Mouse (Mus musculus) forebrain, embryonic 16.5 days (tissue): ENCODE measurements around the gene Csf1. TPM values are rescaled to one million over a fixed set of nuclear protein-coding genes. Genes with fewer than 3 reads are reported as not detected.

Experiments used
- ATAC-seq: fragments of 200-750 bp; cut with Nextera tagmentation; 2 replicates; pipeline ENCODE4 v1.8.0; 2017; ENCODE audit warnings: mild to moderate bottlenecking, moderate library complexity
- H3K27ac ChIP-seq: fragments of 300-500 bp; sonication (generic); 2 replicates; pipeline ENCODE4 v1.5.1; 2014; ENCODE audit warnings: low read length, control low read depth
- H3K27me3 ChIP-seq: fragments of 300-500 bp; sonication (generic); replicated peaks from 2 replicates; pipeline ENCODE4 v1.6.1; 2014; ENCODE audit warnings: low read length; ENCODE audit not compliant: control insufficient read depth, insufficient read depth
- H3K36me3 ChIP-seq: fragments of 300-500 bp; sonication (generic); 2 replicates; pipeline ENCODE4 v1.6.1; 2014; ENCODE audit not compliant: control insufficient read depth, insufficient read depth
- H3K4me1 ChIP-seq: fragments of 300-500 bp; sonication (generic); replicated peaks from 2 replicates; pipeline ENCODE4 v1.6.1; 2014; ENCODE audit warnings: low read length; ENCODE audit not compliant: control insufficient read depth, insufficient read depth
- H3K4me2 ChIP-seq: fragments of 300-500 bp; sonication (generic); 2 replicates; pipeline ENCODE4 v1.6.1; 2014; ENCODE audit warnings: mild to moderate bottlenecking, low read length, control low read depth
- H3K4me3 ChIP-seq: fragments of 300-500 bp; sonication (generic); replicated peaks from 2 replicates; pipeline ENCODE4 v1.5.1; 2014; ENCODE audit warnings: mild to moderate bottlenecking, low read length, control low read depth
- H3K9ac ChIP-seq: fragments of 300-500 bp; sonication (generic); replicated peaks from 2 replicates; pipeline ENCODE4 v1.6.1; 2014; ENCODE audit warnings: low read depth, low read length, control low read depth
- H3K9me3 ChIP-seq: fragments of 300-500 bp; sonication (generic); 2 replicates; pipeline ENCODE4 v1.6.1; 2016; ENCODE audit warnings: low read length; ENCODE audit not compliant: control insufficient read depth
- WGBS: fragments of 180-500 bp; shearing (Covaris S2); extraction: QIAGEN DNeasy Blood & Tissue Kit; methylation state at CpG from one replicate; pipeline ENCODE4 v1.1.7; 2014; 5-methylcytosine and 5-hydroxymethylcytosine counted together
- polyA plus RNA-seq: library from polyadenylated mRNA; unstranded; fragments of >200 nt; fragmentation: Nextera tagmentation; extraction: Ambion mirVana; gene quantifications from 2 replicates; pipeline ENCODE4 v1.2.1, GENCODE M21; 2015

The Csf1 gene
- polyA plus RNA-seq, 1 experiment from 2014 or later = 7.3 TPM

DNA sequence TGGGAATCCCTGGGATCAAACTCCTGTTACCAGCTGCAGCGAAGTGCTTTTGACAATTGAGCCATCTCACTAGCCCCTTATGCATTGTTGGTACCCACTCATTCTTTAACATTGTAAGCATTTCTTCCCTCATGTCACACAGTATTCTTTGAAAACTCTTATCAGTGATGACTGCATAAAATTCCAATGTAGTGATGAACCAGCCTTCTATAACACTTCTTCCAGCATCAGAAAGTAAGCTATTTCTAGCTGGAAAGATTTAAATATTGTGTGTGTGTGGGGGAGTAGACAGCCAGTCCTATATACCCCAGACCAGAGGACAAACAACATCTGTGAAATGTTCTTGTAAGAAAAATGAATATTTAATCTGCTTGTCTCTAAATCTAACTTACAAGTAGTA lies 26.9 kb downstream of the Csf1 start:
- Histone ChIP-seq H3K4me2 (no peak overlapping the region), H3K27me3 (no peaks in the 10 kb centered on the region), H3K4me1 (no peaks in the 10 kb centered on the region), H3K27ac (no peak overlapping the region), H3K4me3 (no peak overlapping the region), H3K36me3 (no peaks in the 10 kb centered on the region), H3K9me3 (no peaks in the 10 kb centered on the region), H3K9ac (no peak overlapping the region)
- WGBS = 91% methylated on average over 1 of the region's 1 CpGs
- ATAC-seq = no peak

DNA sequence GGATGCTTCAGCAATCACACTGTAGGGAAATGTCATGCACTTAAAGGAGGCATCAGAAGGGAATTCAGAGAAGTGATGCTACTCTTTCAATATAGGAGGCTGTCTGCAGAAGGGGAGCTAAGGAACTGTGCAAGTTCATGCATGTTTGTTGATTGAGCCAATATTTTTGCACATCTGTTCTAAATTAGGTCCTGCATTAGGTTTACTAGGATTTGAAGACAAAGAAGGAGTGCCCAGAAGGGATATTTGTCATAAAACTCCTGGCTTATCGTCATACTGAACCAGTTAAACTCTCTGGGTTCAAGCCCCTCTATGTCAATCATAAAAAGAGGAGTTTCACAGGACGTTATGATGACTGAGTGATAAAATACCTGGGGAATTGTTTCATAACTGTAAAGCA lies 30.0 kb downstream of the Csf1 start:
- 78% methylated on average over 2 of the region's 2 CpGs for WGBS
- Histone ChIP-seq H3K4me1 (no peaks in the 10 kb centered on the region), H3K36me3 (no peaks in the 10 kb centered on the region), H3K4me3 (no peak overlapping the region), H3K27me3 (no peaks in the 10 kb centered on the region), H3K9me3 (no peaks in the 10 kb centered on the region), H3K9ac (no peak overlapping the region), H3K4me2 (no peak overlapping the region), H3K27ac (no peak overlapping the region)
- no peak for ATAC-seq

DNA sequence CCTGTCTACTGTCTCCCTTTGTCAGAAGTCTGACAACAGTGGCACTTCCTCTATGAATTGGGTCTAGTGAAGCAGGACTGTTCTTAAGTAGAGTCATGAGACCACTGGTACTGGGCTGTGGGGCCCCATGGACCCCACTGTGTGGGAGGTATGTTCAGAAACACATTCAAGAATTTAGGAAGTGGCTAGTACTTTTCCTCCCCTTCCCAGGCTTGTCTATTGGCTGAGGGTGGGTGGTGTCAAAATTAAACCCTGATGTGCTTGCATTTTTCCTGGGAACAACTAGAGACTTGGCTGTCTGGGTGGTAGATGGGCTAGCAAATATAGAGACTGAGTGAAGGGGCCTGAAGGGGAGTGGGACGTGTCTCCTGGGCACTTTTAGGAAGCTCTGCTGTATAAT lies 31.8 kb downstream of the Csf1 start:
- WGBS = 58% methylated on average over 1 of the region's 1 CpGs
- Histone ChIP-seq H3K9me3 (no peaks in the 10 kb centered on the region), H3K36me3 (no peaks in the 10 kb centered on the region), H3K4me2 (no peak overlapping the region), H3K9ac (no peak overlapping the region), H3K4me1 (no peaks in the 10 kb centered on the region), H3K27ac (no peak overlapping the region), H3K27me3 (no peaks in the 10 kb centered on the region), H3K4me3 (no peak overlapping the region)
- no peak for ATAC-seq

DNA sequence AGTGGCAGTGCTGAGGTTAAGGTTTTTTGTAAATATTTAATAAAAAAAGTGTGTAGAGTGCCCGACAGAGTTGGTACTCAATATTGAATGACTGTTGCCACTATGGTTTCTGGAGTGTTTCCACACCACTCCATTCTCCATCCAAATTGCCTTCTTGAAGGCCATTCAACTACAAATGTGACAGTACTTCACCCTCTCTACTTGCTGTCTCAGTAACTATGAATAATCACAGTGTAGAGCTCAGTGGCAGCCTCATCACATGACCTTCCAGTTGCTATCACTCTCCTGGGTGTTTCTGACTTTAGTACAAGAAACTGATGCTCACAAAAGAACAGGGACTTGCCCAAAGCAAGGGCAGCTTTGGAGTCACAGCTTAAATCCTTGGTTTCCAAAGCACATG lies 44.3 kb downstream of the Csf1 start:
- Histone ChIP-seq H3K4me2 (no peak overlapping the region), H3K9ac (no peak overlapping the region), H3K4me1 (no peaks in the 10 kb centered on the region), H3K27me3 (no peaks in the 10 kb centered on the region), H3K27ac (no peak overlapping the region), H3K9me3 (no peaks in the 10 kb centered on the region), H3K36me3 (no peaks in the 10 kb centered on the region), H3K4me3 (no peak overlapping the region)
- WGBS = 70% methylated on average over 1 of the region's 1 CpGs
- no peak for ATAC-seq

DNA sequence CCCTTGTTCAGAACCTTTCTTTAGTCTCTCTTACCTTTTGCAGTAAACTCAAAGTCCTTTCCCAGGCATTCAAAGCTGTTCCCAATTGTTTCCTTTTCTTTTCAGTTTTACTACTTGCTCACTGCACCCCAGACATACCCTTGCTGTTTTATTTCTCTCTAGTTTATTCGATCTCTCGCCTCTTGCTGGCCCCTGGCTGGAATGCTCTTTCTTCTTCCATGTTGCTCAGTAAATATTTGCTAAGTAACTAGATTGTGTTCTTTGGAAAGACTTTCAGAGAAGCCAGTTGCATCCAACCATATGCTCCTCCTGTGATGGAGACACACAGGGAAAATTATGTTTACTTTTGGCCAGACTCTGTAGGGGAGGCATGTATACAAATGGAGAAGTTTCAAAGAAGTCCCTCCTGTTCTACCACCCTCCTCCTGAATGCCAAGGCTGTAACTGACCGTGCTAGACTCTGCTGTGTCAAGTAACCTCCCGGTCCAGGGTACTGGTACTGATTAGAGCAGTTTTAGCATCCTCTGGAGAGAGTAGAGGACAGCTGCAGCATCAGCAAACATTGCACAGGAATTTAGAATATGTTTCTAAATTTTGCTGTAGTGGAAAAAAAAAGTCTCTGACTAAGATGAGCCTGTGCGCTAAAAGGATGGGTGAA lies 45.9 kb downstream of the Csf1 start:
- no peaks in the 10 kb centered on the region for H3K9me3 ChIP-seq
- no peak overlapping the region for H3K4me3 ChIP-seq
- no peak overlapping the region for H3K9ac ChIP-seq
- no peaks in the 10 kb centered on the region for H3K36me3 ChIP-seq
- no peaks in the 10 kb centered on the region for H3K27me3 ChIP-seq
- no peak for ATAC-seq
- no peak overlapping the region for H3K27ac ChIP-seq
- H3K4me1 ChIP-seq = no peaks in the 10 kb centered on the region
- WGBS = 72% methylated on average over 5 of the region's 5 CpGs
- H3K4me2 ChIP-seq = no peak overlapping the region

DNA sequence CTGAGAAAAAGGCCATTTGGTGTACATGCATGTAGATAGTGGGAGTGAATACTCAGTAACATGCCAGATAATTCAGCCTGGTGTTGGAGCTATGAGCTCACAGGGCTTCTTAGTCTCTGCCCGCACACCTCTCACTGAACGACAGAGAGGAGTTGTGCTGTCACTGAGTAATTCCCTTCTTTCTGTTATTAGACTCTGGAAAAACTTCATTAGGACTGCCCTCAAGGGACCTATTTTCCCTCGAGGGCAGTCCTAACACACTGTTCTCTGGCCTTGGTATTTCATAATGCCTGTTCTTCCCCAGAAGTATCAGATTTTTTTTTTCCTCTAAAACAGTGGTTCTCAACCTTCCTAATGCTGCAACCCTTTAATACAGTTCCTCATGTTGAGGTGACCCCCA lies 48.2 kb downstream of the Csf1 start:
- Histone ChIP-seq H3K9me3 (no peaks in the 10 kb centered on the region), H3K9ac (no peak overlapping the region), H3K4me3 (no peak overlapping the region), H3K4me1 (no peaks in the 10 kb centered on the region), H3K36me3 (no peaks in the 10 kb centered on the region), H3K27me3 (no peaks in the 10 kb centered on the region), H3K27ac (no peak overlapping the region), H3K4me2 (no peak overlapping the region)
- 71% methylated on average over 3 of the region's 3 CpGs for WGBS
- no peak for ATAC-seq

DNA sequence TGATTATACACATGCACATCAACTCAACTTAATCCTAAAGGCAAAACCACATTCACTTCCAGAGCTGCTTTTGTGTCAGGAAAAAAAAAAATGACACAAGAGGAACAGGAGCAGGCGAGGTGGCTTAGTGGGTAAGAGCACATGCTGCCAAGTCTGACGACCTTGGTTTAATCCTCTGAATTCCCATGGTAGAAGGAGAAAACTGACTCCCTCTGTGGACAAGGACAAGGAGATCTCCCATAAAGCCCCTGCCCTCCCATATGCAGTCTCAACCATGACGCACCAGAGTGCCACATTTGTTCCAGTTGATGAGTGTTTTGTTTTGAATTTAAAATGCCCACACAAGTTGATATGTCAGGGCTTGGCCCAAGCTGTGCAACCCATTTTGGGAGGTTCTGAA lies 51.1 kb downstream of the Csf1 start:
- H3K9ac ChIP-seq = no peak overlapping the region
- no peaks in the 10 kb centered on the region for H3K36me3 ChIP-seq
- H3K27ac ChIP-seq = no peak overlapping the region
- H3K4me2 ChIP-seq = no peak overlapping the region
- WGBS = 25% methylated on average over 3 of the region's 3 CpGs
- H3K27me3 ChIP-seq = no peaks in the 10 kb centered on the region
- no peaks in the 10 kb centered on the region for H3K9me3 ChIP-seq
- ATAC-seq = no peak
- no peak overlapping the region for H3K4me3 ChIP-seq
- H3K4me1 ChIP-seq = no peaks in the 10 kb centered on the region

DNA sequence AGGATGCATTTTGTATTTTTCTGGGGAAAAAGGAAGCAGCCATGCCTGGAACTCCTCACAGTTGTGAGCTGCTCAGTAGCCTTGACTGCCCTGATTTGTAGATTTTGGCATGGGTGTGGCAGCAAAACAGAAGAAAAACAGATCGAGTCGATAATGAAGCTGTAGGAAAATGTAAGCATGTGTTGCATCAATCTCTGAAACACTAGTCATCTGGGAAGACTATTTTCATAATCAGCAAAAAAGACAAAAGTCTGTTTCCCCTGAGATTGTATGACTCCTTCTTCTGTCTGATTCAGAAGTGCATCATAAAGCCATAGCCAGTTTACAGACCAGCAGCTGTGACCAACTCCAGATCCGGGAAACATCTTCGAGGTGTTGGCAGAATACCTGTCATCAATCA lies 53.0 kb downstream of the Csf1 start:
- Histone ChIP-seq H3K9me3 (no peaks in the 10 kb centered on the region), H3K4me3 (no peak overlapping the region), H3K4me2 (no peak overlapping the region), H3K4me1 (no peaks in the 10 kb centered on the region), H3K27me3 (no peaks in the 10 kb centered on the region), H3K36me3 (no peaks in the 10 kb centered on the region), H3K9ac (no peak overlapping the region), H3K27ac (no peak overlapping the region)
- ATAC-seq = no peak
- WGBS = 91% methylated on average over 4 of the region's 4 CpGs

DNA sequence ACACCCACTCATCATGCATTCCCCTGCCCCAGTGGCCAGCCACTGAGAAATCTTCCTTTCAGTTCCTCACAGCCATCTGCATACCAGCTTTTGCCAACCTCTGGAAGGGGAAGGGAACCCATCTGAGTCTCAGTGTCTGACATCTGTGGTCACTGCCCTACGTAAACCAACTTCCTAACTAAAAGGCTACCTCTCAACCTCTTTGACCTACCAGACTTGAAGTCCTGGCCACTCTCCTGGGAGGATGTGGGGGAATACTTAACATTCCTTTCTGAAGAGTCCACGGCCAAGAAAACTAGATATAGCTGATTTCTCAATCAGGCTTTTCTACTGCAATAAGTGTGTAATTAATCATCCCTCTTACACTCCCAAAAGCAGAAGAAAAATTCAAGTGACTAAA lies 54.1 kb downstream of the Csf1 start:
- no peak for ATAC-seq
- Histone ChIP-seq H3K27me3 (no peaks in the 10 kb centered on the region), H3K4me3 (no peak overlapping the region), H3K4me1 (no peaks in the 10 kb centered on the region), H3K36me3 (no peaks in the 10 kb centered on the region), H3K9ac (no peak overlapping the region), H3K4me2 (no peak overlapping the region), H3K27ac (no peak overlapping the region), H3K9me3 (no peaks in the 10 kb centered on the region)
- WGBS = 81% methylated on average over 2 of the region's 2 CpGs

DNA sequence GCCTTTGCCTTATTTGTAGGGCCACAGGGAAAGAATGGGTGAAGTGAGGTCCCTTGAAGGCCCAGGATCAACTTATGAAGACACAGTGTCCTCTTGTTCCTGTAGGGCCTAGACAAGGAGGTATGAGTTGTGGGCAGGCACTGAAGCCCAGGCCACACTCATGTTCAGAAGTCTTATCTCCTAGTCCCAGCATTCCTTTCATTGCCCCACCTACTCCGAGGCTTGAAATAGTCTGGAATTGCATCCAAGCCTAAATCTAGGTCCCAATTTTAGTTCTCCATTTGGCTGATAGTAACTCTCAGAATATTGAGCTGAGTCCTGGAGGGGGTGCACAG lies 55.9 kb downstream of the Csf1 start:
- 100% methylated on average over 1 of the region's 1 CpGs for WGBS

More for the DNA sequence above, 55.9 kb downstream of the Csf1 start:
- no peak overlapping the region for H3K4me2 ChIP-seq
- no peak overlapping the region for H3K9ac ChIP-seq
- H3K4me3 ChIP-seq = no peak overlapping the region
- ATAC-seq = no peak
- no peaks in the 10 kb centered on the region for H3K27me3 ChIP-seq
- H3K36me3 ChIP-seq = no peaks in the 10 kb centered on the region
- H3K27ac ChIP-seq = no peak overlapping the region
- H3K9me3 ChIP-seq = no peaks in the 10 kb centered on the region
- H3K4me1 ChIP-seq = no peaks in the 10 kb centered on the region
